Mouse (Mus musculus): ENCODE results near the gene Mcoln2.

The Mcoln2 gene

DNA sequence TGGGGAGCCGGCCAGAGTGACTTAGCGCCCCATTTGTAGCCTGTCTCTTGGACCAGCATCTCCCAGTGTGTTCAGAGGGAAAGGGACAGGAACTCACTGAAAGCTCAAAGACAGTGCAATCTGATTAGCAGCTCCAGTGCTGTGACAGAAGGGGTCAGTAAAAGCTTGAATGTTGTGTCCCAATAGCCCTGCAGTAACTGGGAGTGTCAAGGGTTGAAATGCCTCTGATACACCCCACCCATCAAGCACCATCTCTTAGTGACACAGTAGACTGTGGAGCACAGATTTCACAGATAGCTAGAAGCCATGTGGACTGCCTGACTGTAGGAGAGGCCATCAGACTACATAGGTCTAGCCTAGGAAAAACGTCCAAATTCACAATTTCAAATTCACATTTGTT lies 77.8 kb downstream of the Mcoln2 start:
- DNase-seq (ENCODE audit: low read depth) = no peak

DNA sequence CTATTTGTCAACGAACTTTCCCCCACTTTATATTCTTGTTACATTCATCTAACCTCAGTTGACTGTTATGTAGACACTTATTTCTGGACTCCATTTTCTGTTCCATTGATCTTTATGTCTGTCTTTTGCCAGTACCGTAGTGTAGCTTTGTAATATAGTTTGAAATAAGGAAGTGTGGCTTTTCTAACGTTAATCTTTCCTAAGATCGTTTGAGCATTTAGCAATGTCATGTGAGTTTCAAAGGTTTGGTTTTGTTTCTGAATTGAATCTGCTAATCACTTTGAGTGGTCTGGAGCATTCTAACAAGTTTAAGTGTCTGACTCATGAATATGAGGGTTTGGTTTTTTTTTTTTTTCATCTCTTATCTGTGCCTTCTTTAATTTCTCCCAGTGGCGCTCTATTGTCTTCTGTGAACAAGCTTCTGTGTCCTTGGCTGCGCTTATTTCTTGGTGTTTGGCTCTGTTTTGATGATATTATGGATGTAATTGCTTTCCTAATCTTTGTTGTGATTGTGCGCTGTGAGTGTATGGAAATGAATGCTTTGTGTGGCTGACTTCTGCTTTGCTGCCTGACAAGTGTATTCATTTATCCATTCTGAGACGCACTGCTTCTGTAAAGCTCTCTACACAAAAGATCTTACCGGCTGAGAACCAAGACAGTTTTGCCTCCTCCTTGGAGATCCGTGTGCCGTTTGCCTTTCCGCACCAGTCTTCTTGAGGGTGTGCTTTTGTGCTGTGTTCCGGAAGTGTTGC lies 79.1 kb downstream of the Mcoln2 start:
- DNase-seq (ENCODE audit: low read depth) = no peak

DNA sequence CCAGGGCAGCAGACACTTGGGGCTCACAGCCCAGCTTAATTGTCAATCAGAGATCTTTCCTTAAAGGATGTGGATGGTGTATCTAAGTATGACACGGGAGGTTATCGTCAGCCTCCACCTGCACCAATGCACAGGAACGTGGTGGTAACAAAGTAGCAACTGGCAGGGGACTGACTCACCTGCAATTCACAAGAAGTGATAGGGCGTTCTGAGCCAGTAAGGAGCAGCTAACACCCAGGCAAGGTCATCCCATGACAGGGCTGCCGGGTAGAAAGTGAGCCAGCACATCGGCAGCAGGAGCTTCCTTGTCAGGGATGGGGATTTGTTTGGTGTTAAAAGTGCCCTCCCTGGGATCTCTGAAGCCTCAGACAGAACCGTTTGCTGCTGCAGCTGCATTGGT lies 83.1 kb downstream of the Mcoln2 start:
- no peak for DNase-seq (ENCODE audit: low read depth)

DNA sequence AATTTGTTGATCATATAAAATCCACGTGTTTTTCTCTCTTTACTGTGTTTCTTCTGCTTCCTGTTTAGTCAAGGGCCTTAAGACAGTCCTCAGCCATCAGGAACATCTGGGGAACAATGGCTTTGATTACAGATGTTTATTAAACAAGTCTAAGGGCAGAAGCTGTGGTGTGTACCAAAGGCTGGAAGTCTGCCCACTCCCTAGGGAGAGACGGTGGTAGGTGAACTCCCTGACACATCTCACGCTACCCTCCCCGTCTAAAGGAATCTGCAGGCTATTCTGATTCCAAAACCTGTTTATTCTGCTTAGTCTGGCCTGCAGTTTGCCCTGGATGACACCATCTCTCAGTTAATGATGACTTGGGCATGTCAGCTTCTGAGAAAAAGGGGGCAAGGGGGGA lies 84.1 kb downstream of the Mcoln2 start:
- DNase-seq (ENCODE audit: low read depth) = no peak

DNA sequence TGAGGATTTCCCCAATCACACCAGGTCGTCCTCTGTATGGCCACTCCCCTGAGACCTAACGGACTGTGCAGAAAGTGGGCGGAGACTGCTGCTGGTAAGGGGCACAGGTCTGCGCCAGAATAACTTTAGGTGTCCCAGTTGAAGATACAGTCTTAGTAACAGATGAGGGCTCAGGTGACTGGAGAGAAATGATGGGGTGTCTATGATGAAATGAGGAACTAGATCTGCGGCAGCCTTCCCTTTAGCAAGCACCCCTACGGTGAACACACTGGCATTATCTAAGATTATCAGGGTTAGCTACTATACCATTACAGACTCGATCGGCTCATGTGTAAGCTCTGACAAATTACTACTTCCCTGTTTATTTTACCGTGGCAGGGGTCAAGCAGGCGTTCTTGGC lies 84.9 kb downstream of the Mcoln2 start:
- no peak for DNase-seq (ENCODE audit: low read depth)

DNA sequence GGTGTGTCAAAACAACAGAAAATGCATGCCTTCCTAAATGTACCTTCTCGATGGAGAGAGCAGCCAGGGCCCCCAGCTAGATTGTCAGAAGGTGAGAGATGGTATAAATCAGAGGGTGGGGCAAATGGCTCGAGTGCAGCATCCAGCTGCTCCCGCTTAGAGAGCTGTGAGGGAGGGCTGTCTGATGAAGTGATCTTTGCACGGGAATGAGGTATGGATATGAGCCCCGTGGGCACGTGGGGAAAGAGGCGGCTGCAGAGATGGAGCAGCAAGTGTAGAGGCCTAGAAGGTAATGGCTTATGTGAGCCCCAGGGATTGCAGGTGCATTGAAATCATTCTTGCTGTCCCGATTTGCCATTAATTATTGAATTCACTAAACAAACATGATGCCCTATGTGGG lies 86.6 kb downstream of the Mcoln2 start:
- no peak for DNase-seq (ENCODE audit: low read depth)

DNA sequence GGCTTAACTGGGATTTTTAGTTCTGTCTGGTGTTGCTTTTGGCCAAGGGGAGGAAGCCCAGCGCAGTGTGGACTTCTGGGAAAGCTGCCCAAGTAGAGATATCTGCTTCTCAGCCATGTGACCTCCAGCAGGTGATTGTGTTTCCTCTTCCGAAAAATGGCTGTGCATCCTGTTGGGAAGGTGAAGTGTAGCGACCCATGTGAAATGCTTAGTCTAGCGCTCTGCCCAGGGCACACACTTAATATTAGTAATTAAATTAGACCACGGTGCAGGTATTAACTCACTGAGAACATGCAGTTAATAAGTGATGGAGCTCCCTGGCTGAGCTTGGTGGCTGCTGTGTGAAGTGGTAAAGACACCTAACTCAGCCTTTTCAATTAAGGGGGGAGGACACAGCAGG lies 88.0 kb downstream of the Mcoln2 start:
- DNase-seq (ENCODE audit: low read depth) = no peak

DNA sequence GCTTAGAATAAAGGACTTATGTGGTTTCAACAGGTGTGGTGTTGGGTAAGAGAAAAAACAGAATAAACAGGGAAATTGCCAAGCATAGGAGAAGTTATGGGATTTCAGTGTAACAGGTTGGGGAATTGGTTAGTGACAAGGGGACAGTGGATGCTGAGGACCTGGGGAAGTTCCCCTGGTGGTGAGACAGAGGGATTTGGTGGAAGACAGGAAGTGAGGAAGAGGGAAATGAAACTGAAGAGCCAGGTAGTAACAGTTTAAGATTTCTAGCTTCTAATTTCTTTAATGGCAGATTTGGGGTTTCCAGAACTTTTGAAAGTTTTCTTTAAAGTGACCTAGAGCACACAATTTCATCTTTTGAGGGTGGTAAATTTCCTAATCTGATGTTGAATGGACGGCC lies 95.0 kb downstream of the Mcoln2 start:
- DNase-seq (ENCODE audit: low read depth) = no peak
